Mouse (Mus musculus) heart, embryonic 13.5 days (tissue): ENCODE results near the gene Clic4. TPM values are rescaled to one million over a fixed set of nuclear protein-coding genes. Genes with fewer than 3 reads are reported as not detected.

ENCODE experiments used
- polyA plus RNA-seq: library from polyadenylated mRNA; unstranded; fragments of >200 nt; fragmentation: Nextera tagmentation; extraction: Ambion mirVana; gene quantifications from 2 replicates; pipeline ENCODE4 v1.2.1, GENCODE M21; 2015

Gene Clic4
- polyA plus RNA-seq, 1 experiment from 2014 or later, result 202 TPM

Other genes with a start within 250 kb of the Clic4 start
- gene Runx3, start 152.2 kb downstream of the Clic4 start, polyA plus RNA-seq, result 0.05 and 0.17 TPM in 2 replicates
- gene Srrm1, start 80.5 kb upstream of the Clic4 start, polyA plus RNA-seq, result 141 and 146 TPM in 2 replicates
- gene Ncmap, start 125.4 kb upstream of the Clic4 start, polyA plus RNA-seq, result 0.55 and 0.76 TPM in 2 replicates
- gene Rcan3, start 161.0 kb upstream of the Clic4 start, polyA plus RNA-seq, result 6.8 and 8.0 TPM in 2 replicates
- gene Stpg1, start 222.0 kb upstream of the Clic4 start, polyA plus RNA-seq, result 0.11 and 0.32 TPM in 2 replicates
- gene Nipal3, start 222.2 kb upstream of the Clic4 start, polyA plus RNA-seq, result 3.0 and 3.2 TPM in 2 replicates